Mouse (Mus musculus) heart, adult 18-20 months (tissue): ENCODE results near the gene Gstp3. TPM values are rescaled to one million over a fixed set of nuclear protein-coding genes. Genes with fewer than 3 reads are reported as not detected.
"Not testable (repeated sequence)": the region's sequence is repeated elsewhere in the genome, so short reads cannot be mapped to it uniquely, and the experiment has no call there.

Experiments used
- DNase-seq, 2 experiments: peaks; one replicate each; pipeline ENCODE4 v3.0.0; 2021 to 2022; ENCODE audit warnings: mixed read lengths in 1 of 2
- total RNA-seq, 2 experiments: library from RNA; stranded (reverse); gene quantifications; 2 replicates each; pipeline ENCODE4 v1.2.3; 2021

Gstp3 gene
- total RNA-seq, 2 experiments from 2014 or later, result not detected

DNA sequence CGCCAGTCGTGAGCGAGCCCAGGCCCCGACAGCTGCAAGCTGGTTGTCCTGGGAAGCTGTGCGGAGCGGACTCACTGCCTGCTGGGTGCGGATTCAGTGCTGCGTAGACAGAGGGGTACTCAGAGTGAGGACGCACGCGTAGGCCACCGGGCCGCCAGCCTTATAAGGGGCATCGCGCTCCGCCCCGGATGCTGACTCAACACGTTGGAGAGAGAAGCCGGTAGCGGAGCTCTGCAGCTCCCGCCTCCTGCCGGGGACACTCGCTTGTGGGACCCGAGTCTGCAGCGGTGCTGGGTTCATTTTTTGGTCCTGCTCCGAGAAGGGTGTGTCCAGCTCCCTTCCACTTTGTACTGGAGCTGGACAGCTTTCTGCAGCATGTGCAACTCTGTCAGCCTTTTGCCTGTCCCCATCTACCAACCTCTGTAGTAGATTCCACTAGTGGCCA, 21.6 kb downstream of the Gstp3 start, which contains the start of gene Gstp1:
Gene Gstp1 (minus strand): TSS at position 198 of the 445 bp plus-strand sequence.
- DNase-seq, result peak; percentile 95

DNA sequence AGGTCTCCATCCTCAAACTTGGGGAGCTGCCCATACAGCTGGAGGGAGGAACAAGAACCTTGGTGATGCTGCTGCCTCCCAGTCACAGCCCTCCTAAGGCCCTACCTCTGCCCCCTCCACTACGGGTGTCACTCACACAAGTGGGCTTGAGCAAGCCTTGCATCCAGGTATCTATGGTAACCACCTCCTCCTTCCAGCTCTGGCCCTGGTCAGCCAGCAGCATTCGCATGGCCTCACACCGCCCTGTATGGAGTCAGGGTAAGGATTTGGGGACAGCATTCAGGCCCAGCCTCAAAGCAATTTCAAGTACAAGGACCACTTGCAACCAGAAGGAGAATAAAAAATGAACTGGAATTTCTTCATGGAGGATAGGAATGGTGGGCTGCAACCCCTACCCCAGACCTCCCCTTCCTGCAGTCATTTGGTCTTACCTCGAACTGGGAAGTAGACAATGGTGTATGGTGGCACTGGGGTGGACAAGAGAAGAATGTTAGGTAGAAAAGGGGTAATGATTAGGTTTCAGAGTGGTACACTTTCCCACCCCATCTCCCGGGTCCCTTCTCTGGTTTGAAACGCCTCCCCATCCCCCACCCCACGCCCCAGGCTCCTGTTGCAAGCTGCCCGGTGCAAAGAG, 22.1 kb downstream of the Gstp3 start:
- DNase-seq, result not testable (repeated sequence)

- DNase-seq, result no peak
These were observed 22.9 kb downstream of the Gstp3 start for GRCm38 (mm10) chr19:4036327-4037045.

DNA sequence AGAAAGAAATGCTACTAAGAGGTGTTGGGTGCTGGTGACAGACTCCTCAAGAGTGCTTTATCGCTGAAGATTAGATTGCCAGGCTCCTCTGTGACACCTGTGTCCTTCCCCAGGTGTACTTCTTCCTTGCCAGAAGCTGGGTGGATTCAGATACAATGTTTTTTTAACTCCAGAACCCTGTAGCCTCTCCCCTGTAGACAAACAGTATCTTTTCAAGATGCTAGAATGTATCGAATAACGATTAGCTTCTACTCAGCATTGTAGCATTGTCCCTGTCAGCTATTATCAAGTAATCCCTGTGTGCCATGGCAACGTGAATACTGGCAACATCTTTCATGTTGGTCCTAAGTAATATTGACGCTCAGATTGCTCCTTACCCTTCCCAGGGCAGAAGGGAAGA, 25.6 kb downstream of the Gstp3 start:
- DNase-seq, result no peak

- no peak for DNase-seq
These were observed 26.1 kb downstream of the Gstp3 start for GRCm38 (mm10) chr19:4033298-4033697.

DNA sequence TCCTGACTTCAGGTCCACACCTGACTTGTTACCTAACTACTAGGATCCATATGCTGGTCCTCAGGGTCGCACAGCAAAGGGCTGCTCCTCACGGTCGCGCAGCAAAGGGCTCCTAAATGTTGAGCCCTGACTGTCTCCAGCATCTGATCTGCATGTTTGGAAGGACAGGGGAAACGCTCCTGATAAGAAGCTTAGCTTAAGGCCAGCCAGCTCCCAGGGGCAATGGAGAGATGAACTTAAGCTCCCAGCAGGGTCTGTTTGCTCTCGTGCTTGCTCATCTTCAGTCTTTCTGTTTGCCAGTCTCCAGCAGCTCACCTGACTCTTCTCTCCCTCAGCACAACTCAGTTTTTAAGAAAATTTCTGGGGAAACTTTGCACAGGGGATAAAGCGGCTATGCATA, 26.7 kb downstream of the Gstp3 start:
- DNase-seq, result no peak

DNA sequence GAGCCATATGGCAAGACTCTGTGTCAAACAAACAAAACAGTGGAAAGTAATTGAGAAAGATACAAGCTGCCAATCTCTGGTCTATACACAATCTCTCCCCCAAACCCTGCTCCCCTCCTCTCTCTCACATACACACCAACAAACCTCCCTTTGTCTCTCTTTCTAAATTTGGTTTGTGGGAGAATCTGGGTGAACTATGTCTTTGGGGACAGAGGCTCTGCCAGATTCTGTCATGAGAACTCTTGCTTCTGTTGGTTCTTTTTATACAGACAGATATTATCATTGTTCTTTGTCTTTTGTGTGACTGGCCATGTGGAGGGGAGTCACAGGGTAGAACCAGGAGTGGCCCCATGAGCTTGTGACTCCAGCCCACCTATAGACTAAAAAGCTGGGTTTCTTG, 31.8 kb downstream of the Gstp3 start:
- no peak for DNase-seq

GRCm38 (mm10) chr19:4023185-4023584, 36.2 kb downstream of the Gstp3 start:
- no peak for DNase-seq

GRCm38 (mm10) chr19:4018743-4019583, 40.4 kb downstream of the Gstp3 start:
- DNase-seq, result peak; percentile 92

DNA sequence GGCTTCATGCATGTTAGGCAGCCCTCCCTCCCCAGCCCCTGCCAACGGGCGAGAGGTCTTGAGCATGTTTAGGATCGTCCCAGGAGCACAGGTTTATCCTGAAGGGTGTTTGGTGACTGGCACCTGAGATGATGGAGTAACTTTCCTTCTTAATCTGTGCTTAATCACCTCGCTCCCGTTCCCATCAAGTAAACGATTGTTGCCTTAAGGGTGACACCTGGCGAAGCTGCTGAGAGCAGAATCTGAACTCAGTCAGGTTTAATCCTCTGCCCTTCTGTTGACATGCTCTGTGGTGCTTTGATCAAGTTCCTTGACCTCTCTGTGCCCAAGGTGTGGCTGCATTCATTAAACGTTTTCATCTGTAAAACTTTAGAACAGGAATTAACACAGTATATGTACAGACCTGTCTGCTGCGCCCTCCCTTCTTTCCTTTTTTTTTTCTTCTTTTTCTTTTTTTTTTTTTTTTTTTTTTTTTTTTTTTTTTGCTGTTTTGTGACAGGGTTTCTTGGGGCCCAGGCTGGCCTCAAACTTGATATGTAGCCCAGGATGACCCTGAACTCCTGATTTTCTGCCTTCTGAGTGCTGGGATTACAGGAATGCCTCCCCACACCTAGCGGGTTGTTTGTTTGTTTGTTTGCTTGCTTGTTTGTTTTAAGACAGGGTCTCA, 41.3 kb downstream of the Gstp3 start:
- DNase-seq, result no peak

GRCm38 (mm10) chr19:4015635-4016034, 43.7 kb downstream of the Gstp3 start:
- DNase-seq, result no peak

GRCm38 (mm10) chr19:4014802-4015201, 44.6 kb downstream of the Gstp3 start:
- DNase-seq, result no peak

GRCm38 (mm10) chr19:4013066-4013465, 46.3 kb downstream of the Gstp3 start:
- DNase-seq, result no peak

GRCm38 (mm10) chr19:4012432-4013022, 46.8 kb downstream of the Gstp3 start, which contains the start of gene Ndufv1:
Gene Ndufv1, minus strand, starts transcription at chr19:4012806.
- peak; percentile 97 to 99 for DNase-seq

GRCm38 (mm10) chr19:4011086-4011485, 48.3 kb downstream of the Gstp3 start:
- DNase-seq, result no peak

Other genes starting within 250 kb of the Gstp3 start
- gene Chka, start 207.8 kb downstream of the Gstp3 start, total RNA-seq, result 10 to 100 TPM; 11.8 to 15.5 TPM
- gene Tcirg1, start 152.4 kb downstream of the Gstp3 start, total RNA-seq, result 1 to 10 TPM; 8.0 to 9.2 TPM
- gene Ndufs8, start 146.8 kb downstream of the Gstp3 start, total RNA-seq, result 100 to 1,000 TPM; 489 to 502 TPM
- gene Aldh3b1, start 129.8 kb downstream of the Gstp3 start, total RNA-seq, result 1 to 10 TPM; 1.3 to 2.0 TPM
- 10 to 100 TPM; 17.7 to 23.9 TPM for gene Unc93b1, start 124.4 kb downstream of the Gstp3 start, total RNA-seq
- under 1 TPM; 0.28 to 0.30 TPM for gene Aldh3b3, start 100.9 kb downstream of the Gstp3 start, total RNA-seq
- under 1 TPM; 0.22 to 0.98 TPM for gene Aldh3b2, start 87.2 kb downstream of the Gstp3 start, total RNA-seq
- gene Acy3, start 73.0 kb downstream of the Gstp3 start, total RNA-seq, result 10 to 100 TPM; 24.3 to 28.5 TPM
- not detected for gene Tbx10, start 66.8 kb downstream of the Gstp3 start, total RNA-seq
- gene Nudt8, start 59.0 kb downstream of the Gstp3 start, total RNA-seq, result 100 to 1,000 TPM; 162 to 166 TPM
- gene Gm49405, start 58.9 kb downstream of the Gstp3 start, total RNA-seq, result 1 to 10 TPM in 1 of 2 experiments, under 1 TPM in 1; 0.84 to 1.1 TPM
- 100 to 1,000 TPM; 241 to 281 TPM for gene Doc2g, start 56.3 kb downstream of the Gstp3 start, total RNA-seq
- 1,000 to 10,000 TPM; 1,128 to 1,150 TPM for gene Ndufv1, start 46.8 kb downstream of the Gstp3 start, total RNA-seq
- gene Gstp1, start 21.6 kb downstream of the Gstp3 start, total RNA-seq, result 100 to 1,000 TPM; 350 to 400 TPM
- 100 to 1,000 TPM; 123 to 134 TPM for gene Gstp2, start 13.5 kb downstream of the Gstp3 start, total RNA-seq
- gene Cabp2, start 22.0 kb upstream of the Gstp3 start, total RNA-seq, result not detected
- gene Cdk2ap2, start 37.6 kb upstream of the Gstp3 start, total RNA-seq, result 10 to 100 TPM; 34.5 to 37.8 TPM
- 10 to 100 TPM; 16.1 to 21.2 TPM for gene Pitpnm1, start 40.4 kb upstream of the Gstp3 start, total RNA-seq
- gene Aip, start 66.3 kb upstream of the Gstp3 start, total RNA-seq, result 10 to 100 TPM; 62.1 to 63.2 TPM
- gene Gpr152, start 80.2 kb upstream of the Gstp3 start, total RNA-seq, result under 1 TPM in 1 of 2 experiments, not detected in 1; 0.08 TPM
- under 1 TPM; 0.12 to 0.13 TPM for gene Cabp4, start 84.5 kb upstream of the Gstp3 start, total RNA-seq
- gene Coro1b, start 89.0 kb upstream of the Gstp3 start, total RNA-seq, result 10 to 100 TPM; 38.3 to 47.6 TPM
- gene Ptprcap, start 94.0 kb upstream of the Gstp3 start, total RNA-seq, result 1 to 10 TPM in 1 of 2 experiments, under 1 TPM in 1; 0.69 to 8.4 TPM
- gene Rps6kb2, start 103.8 kb upstream of the Gstp3 start, total RNA-seq, result 10 to 100 TPM; 13.1 to 17.1 TPM
- gene Carns1, start 115.9 kb upstream of the Gstp3 start, total RNA-seq, result 10 to 100 TPM; 28.3 to 30.5 TPM
- 10 to 100 TPM; 12.0 to 20.2 TPM for gene Tbc1d10c, start 131.7 kb upstream of the Gstp3 start, total RNA-seq
- gene Ppp1ca, start 132.5 kb upstream of the Gstp3 start, total RNA-seq, result 100 to 1,000 TPM; 293 to 299 TPM
- gene Rad9a, start 142.1 kb upstream of the Gstp3 start, total RNA-seq, result 1 to 10 TPM; 4.5 to 4.8 TPM
- gene Clcf1, start 154.7 kb upstream of the Gstp3 start, total RNA-seq, result 1 to 10 TPM; 1.2 to 2.3 TPM
- not detected for gene AC109138.7, start 154.8 kb upstream of the Gstp3 start, total RNA-seq
- gene Pold4, start 172.3 kb upstream of the Gstp3 start, total RNA-seq, result 10 to 100 TPM in 1 of 2 experiments, 1 to 10 TPM in 1; 9.1 to 19.9 TPM
- gene Ssh3, start 209.6 kb upstream of the Gstp3 start, total RNA-seq, result 1 to 10 TPM; 5.6 to 7.4 TPM
- gene Ankrd13d, start 223.6 kb upstream of the Gstp3 start, total RNA-seq, result 1 to 10 TPM in 1 of 2 experiments, under 1 TPM in 1; 0.92 to 2.1 TPM
- 10 to 100 TPM; 45.9 to 54.9 TPM for gene Grk2, start 246.7 kb upstream of the Gstp3 start, total RNA-seq